Mouse (Mus musculus): ENCODE results near the gene Runx1.

Gene Runx1

GRCm38 (mm10) chr16:92697737-92698611 is 128.0 kb downstream of the Runx1 start:
- peak; percentile 40 for DNase-seq (ENCODE audit: low spot score)

DNA sequence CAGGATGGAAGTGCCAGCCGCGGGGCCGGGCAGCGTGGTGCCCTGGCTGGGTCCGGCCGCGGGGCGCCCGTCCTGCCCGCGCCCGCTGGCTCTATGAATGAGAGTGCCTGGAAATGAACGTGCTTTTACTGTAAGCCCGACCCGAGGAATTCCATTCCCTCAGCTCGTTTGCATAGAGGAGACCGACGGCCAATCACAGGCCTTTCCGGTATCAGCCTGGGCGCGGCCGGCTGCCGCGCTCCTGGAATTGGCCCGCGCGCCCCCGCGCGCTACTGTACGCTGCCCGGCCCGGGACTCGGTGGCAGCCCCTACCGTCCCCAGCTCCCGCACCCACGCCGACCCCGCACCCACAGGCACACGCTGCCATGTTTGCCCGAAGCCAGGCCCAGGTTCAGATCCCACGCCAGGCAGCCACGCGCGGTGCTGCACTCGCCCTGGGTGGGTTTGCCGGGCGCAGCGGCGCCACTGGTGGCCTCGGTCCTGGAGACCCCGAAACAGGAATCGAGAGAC is 128.7 kb downstream of the Runx1 start:
- peak; percentile 85 for DNase-seq (ENCODE audit: low spot score)

DNA sequence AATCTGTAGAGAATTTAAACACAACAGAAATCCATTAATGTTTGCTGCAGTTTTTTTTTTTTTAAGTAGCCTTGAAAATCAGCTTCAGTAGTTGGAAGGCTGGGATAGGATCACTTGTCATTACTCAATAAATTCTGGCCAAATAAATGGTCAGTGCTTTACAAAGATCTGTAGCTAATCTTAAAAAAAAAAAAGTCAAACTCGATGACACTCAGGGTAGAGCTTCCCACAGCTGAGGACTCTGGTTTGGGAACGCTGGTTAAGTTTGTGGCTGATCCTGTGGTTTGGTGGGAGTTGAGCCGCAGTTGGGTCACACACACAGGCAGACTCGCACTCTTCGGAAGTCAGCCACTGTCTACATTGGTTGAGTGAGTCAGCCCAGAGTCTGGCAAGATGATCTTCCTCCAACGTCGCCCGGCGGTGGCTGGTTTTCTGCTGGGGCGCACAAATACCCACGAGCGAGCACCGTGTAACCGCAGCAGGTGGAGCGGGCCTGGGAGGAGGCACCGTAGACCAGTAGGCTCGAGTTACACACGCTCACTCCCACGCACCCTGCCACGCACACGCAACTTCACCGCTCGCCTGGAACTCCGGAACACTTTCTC is 129.4 kb downstream of the Runx1 start:
- DNase-seq (ENCODE audit: low spot score): peak; percentile 61

- peak; percentile 47 for DNase-seq (ENCODE audit: low spot score)
These were observed 130.0 kb downstream of the Runx1 start for GRCm38 (mm10) chr16:92695981-92696380.

- no peak for DNase-seq (ENCODE audit: low spot score)
These were observed 130.6 kb downstream of the Runx1 start for GRCm38 (mm10) chr16:92695200-92695921.

DNA sequence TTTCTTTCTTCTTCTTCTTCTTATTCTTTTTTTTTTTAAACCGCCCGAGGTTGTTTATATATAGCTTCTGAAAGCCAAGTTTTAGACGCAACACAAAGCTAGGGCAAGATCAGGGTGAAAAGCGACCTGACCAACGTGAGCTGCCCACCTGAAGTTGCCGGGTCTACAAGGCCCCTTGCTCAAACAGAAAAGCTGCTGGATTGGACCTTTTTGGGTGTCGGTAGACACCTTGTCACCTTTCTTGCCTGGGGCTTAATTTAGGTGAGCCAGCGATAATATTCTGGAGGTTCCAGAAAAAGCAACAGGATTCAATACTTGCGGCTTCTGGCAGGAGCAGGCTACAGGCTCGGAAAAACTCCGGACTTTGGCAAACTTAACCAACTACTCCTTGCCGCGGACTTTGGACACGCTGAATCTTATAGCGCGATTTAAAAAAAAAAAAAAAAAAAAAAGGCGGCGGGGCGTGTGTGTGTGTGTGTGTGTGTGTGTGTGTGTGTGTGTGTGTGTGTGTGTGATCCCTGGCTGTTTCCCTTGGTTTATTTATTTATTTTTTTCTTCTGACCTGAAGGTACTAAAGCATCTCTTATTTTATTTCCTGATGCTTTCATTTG is 131.3 kb downstream of the Runx1 start:
- peak; percentile 24 for DNase-seq (ENCODE audit: low spot score)

DNA sequence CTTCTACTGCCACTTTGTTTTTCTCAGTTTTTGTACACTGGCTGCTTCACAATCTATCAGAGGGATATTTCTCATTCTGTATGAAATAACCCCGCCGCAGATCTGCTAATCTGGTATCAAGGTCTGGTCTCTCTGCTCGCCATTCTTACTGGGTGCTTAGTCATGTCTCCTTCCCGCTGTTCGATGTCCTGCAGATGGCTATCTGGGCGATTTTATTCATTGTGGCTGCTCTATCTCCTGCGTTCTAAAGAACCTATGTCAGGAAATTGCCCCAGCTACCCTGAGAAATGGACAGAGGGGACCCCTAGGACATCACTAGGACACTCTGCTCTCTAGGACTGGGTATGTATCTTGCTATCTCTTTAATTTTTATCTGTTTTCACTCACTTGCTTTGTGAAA is 135.2 kb downstream of the Runx1 start:
- no peak for DNase-seq (ENCODE audit: low spot score)

DNA sequence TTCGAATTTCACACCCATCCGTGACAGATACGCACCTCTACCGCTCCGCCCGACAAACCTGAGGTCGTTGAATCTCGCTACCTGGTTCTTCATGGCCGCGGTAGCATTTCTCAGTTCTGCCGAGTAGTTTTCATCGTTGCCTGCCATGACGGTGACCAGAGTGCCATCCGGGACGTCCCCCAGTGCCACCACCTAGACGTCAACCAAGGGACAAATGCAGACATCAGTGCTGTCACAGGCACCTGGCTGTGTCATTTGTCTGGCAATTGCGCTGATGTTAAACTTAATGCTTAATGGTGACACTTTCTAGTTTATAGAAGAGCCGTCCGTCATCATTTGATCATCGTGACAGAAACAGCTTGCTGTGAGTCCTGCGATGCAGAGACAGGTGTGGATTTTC is 137.0 kb downstream of the Runx1 start:
- DNase-seq (ENCODE audit: low spot score): no peak

- DNase-seq (ENCODE audit: low spot score): no peak
These were observed 139.0 kb downstream of the Runx1 start for GRCm38 (mm10) chr16:92686978-92687377.

- no peak for DNase-seq (ENCODE audit: low spot score)
These were observed 140.1 kb downstream of the Runx1 start for GRCm38 (mm10) chr16:92685766-92686315.

DNA sequence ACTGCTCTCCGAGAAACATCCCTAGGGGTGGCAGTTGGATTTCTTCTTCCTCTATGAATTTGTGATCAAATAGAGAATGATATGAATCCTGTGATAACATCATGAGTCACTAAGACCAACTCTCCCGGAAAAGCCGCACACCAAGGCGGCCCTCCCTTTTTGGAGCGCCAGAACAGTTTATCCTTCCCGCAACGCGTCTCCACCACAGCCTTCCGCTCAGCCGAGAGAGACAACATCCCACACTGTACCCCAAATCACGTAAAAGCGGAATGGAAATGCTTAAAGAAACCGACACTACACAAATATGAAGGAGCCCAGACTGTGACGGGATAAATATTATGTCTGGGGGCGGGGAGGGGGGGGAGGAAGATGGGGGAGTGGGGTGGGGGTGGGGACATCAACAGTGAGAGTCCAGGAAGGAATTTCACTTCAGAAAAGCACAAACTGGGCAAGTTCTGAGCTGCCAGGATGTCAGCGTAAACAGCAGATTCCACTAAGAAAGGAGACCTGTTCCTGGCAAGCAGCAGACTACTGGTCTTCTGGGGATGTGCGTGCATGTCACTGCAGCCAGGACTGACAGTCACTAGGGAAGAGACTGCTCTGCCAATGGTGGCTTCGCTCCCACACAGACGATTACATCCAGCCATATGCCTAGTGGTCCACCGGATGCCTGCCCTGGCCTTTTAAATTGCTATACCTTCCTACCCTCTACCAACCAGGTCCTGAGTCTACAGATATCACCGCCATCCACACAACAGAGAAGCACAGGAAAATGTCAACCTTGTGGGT is 141.3 kb downstream of the Runx1 start:
- DNase-seq (ENCODE audit: low spot score): no peak

DNA sequence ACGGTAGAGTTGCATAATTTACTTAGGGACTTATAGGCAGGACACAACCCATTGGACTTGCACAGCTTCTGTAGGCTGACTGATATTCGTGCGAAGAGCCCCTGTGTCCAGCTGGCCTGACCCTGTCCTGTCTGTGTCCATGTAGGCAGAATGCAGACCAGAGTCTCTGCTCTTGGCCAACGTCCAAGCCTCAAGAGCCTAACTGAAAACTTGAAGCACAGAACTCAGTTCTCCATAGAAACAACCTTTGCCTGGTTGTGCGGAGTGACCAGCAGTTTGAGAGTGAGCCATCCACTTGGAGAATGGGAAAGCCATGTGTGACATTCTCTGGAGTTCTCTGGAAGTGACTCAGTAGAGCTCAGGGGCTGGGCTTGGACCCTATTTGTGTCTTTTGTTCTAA is 149.3 kb downstream of the Runx1 start:
- peak; percentile 51 for DNase-seq (ENCODE audit: low spot score)

- no peak for DNase-seq (ENCODE audit: low spot score)
These were observed 150.3 kb downstream of the Runx1 start for GRCm38 (mm10) chr16:92675677-92676076.

DNA sequence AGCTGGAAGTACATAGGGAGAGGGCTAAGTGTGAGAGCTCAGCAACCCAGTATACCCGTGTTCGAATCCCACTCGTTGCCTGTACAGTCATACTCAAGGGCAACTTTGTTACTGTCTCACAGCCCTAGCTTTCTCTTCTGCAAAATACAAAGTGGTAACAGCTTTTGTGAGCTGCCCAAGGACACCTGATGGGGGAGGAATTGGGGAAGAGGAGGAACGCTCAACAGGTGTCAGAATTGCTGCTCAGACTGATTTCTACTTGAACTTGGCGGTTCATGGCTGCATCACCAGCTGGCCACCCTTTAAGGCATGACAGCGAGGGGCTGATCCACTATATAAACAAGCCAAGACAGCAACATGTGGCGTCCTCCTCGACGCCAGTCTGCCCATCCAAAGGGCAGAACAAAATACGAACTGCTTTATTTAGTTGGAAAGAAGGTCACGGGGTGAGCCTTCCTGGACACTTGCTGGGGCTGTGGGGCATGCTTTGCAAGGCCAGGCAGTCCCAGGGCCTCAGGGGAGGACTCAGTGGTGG is 151.0 kb downstream of the Runx1 start:
- DNase-seq (ENCODE audit: low spot score): no peak

DNA sequence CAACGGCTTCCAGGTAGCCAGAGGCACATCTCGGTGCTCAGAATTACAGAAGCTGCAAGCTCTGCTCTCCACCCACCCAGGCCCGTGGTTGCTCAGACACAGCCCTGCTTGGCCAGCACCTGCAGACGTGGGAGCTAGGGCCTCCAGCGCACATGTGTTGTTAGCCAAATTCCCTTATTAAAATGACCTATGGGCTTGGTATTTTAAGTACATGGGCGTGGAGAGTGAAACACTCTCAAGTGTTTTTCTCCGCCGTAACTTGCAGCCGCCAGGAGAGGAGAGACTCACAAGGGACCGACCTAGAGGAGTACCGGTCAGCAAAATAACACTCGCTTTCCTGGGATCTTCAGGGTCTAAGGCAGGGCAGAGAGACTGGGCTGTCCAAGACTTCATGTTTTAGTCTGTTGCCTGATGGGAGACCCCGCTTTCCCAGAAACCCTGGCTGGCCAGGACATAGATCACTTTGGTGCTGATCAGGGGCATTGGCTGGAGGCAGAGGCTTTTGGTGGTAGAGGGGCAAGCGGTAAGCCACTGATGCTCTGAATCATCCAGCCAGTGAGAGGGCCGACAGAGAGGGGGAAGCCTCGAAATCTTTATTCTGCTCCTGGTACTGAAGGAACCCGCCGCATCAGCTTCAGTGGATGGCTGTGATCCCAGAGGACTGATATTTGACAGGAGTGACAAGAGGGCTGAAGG is 151.7 kb downstream of the Runx1 start:
- no peak for DNase-seq (ENCODE audit: low spot score)

DNA sequence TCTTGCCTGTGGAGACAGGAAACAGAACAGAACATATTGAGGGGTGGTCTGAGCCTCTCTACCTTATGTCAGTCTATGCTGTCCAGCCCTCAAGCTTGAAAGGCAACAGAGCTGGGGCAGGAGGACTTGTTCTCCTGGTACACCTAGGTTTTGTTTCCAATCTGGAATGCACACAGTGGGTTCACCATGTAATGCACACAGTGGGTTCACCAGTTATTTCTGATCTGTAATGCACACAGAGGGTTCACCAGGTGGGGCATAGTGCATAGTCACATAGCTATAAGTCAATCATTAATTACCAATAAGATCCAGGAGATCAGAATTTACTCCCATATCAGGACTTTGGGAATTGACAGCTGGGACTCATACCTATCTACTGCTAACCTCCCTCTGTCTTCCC is 157.1 kb downstream of the Runx1 start:
- DNase-seq (ENCODE audit: low spot score): no peak

GRCm38 (mm10) chr16:92661757-92662156 is 164.2 kb downstream of the Runx1 start:
- no peak for DNase-seq (ENCODE audit: low spot score)

DNA sequence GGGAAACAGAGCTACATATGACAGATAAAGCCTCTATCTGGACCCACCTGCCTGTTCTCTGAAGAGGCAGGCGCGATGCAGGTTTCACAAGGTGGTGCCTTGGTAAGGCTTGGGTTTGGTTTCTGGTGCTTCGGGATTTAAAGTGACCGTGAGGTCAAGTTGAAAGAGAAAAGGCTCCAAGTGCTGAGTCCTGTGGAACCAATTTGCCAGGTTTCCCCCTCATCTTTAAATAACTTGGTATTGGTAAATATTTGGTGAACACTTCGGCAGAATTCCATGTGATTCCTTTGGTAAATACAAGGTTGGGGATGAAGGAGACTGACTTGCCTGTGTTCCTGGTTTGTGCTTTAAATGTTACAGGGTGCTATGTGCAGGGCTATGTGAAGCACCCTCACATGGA is 169.2 kb downstream of the Runx1 start:
- DNase-seq (ENCODE audit: low spot score): no peak

DNA sequence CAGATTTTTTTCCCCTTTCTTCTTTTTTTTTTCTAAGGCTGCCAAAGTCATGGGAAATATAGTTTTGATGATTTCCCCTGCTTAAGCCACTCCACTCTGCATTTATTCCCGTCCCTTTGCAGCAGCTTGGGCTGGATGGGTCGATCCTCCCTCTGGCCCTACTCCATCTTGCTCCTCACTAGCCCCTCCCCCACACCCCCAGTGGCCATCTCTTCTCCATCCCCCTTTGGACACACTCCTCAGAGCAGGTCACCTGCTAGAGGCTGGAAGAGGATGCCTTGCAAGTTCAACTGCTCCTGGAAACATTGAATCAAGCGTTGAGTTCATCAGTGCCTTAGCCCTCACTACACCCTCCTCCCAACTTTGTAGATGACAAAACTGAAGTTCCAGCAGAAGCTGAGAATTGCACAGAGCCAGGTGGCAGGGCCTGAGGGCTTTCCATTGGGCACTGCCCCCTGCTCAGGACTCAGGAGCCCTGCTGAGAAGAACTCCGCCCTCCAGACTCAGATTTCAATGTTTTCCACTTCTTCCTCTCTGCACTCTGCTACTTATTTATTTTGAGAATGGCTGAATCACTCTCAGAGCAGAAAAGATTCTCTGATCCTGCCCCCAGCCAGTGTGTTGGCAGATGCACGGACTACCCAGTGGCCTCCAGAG is 171.5 kb downstream of the Runx1 start:
- DNase-seq (ENCODE audit: low spot score): peak; percentile 39

- DNase-seq (ENCODE audit: low spot score): peak; percentile 21
These were observed 172.1 kb downstream of the Runx1 start for GRCm38 (mm10) chr16:92653816-92654215.

Data from adipocyte (in vitro differentiated cells).